Mouse (Mus musculus) midbrain, embryonic 13.5 days (tissue): ENCODE results near the gene Dusp9. TPM values are rescaled to one million over a fixed set of nuclear protein-coding genes. Genes with fewer than 3 reads are reported as not detected.

Source experiments
- polyA plus RNA-seq: library from polyadenylated mRNA; unstranded; fragments of >200 nt; fragmentation: Nextera tagmentation; extraction: Ambion mirVana; gene quantifications from 2 replicates; pipeline ENCODE4 v1.2.1, GENCODE M21; 2015

The Dusp9 gene
- polyA plus RNA-seq, 1 experiment from 2014 or later, result 1.2 TPM

Other genes starting within 250 kb of the Dusp9 start
- not detected in 2 replicates for gene Gm18336, start 240.7 kb upstream of the Dusp9 start, polyA plus RNA-seq
- gene Zfp92, start 228.3 kb upstream of the Dusp9 start, polyA plus RNA-seq, result 0.63 and 0.80 TPM in 2 replicates
- gene Trex2, start 204.1 kb upstream of the Dusp9 start, polyA plus RNA-seq, result not detected in 2 replicates
- 72.8 and 80.9 TPM in 2 replicates for gene Haus7, start 180.4 kb upstream of the Dusp9 start, polyA plus RNA-seq
- 16.7 and 21.2 TPM in 2 replicates for gene Bgn, start 155.8 kb upstream of the Dusp9 start, polyA plus RNA-seq
- gene Atp2b3, start 136.3 kb upstream of the Dusp9 start, polyA plus RNA-seq, result 2.6 and 2.8 TPM in 2 replicates
- 91.5 and 99.5 TPM in 2 replicates for gene Pnck, start 20.7 kb downstream of the Dusp9 start, polyA plus RNA-seq
- 6.3 and 6.4 TPM in 2 replicates for gene Slc6a8, start 33.7 kb downstream of the Dusp9 start, polyA plus RNA-seq
- gene Bcap31, start 76.8 kb downstream of the Dusp9 start, polyA plus RNA-seq, result 116 and 118 TPM in 2 replicates
- 9.6 and 11.8 TPM in 2 replicates for gene Abcd1, start 77.2 kb downstream of the Dusp9 start, polyA plus RNA-seq
- gene Plxnb3, start 117.7 kb downstream of the Dusp9 start, polyA plus RNA-seq, result 0.07 and 0.08 TPM in 2 replicates
- 1.3 and 1.4 TPM in 2 replicates for gene Srpk3, start 135.0 kb downstream of the Dusp9 start, polyA plus RNA-seq
- gene Idh3g, start 147.5 kb downstream of the Dusp9 start, polyA plus RNA-seq, result 225 and 228 TPM in 2 replicates
- gene Ssr4, start 147.6 kb downstream of the Dusp9 start, polyA plus RNA-seq, result 133 and 139 TPM in 2 replicates
- gene Pdzd4, start 185.6 kb downstream of the Dusp9 start, polyA plus RNA-seq, result 4.3 and 4.7 TPM in 2 replicates